Mouse (Mus musculus): ENCODE results near the gene Pcgf5. TPM values are rescaled to one million over a fixed set of nuclear protein-coding genes. Genes with fewer than 3 reads are reported as not detected.

Gene Pcgf5
- polyA plus RNA-seq, 1 experiment: 11.0 TPM

DNA sequence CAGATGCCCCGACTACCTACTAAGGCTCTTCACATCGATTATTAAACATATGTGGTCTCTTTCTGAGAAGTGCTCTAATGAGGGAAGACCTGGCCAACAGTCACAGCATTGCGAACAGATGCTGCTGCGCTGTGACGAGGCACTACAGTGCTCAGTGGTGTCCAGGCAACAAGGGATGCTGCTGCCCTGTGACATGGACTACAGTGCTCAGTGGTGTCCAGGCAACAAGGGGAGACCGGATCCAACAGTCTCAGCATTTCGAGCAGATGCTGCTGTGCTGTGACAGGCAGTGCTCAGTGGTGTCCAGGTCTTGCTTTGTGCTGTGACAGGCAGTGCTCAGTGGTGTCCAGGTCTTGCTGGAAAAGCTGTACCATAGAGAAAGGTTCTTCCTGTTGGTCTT, 29.6 kb downstream of the Pcgf5 start:
- Histone ChIP-seq H3K27me3 (ENCODE audit: control insufficient read depth, insufficient read depth, insufficient read length) (no peaks in the 10 kb centered on the region), H3K36me3 (ENCODE audit: control insufficient read depth, insufficient read depth) (no peaks in the 10 kb centered on the region), H3K79me3 (ENCODE audit: low read depth) (peaks cover 8% of the 10 kb centered on the region), H3K4me3 (ENCODE audit: insufficient read depth, poor library complexity, severe bottlenecking) (no peak overlapping the region), H3K79me2 (ENCODE audit: control insufficient read depth, insufficient read depth) (peaks cover 19% of the 10 kb centered on the region), H3ac (ENCODE audit: control insufficient read depth, insufficient read length, low read depth) (no peak overlapping the region)
- no peak for TF ChIP-seq USF1 (IDR thresholded peaks at IDR 0.05; ENCODE audit: low read depth)
- no peak for TF ChIP-seq CTCF (IDR thresholded peaks at IDR 0.05; ENCODE audit: control insufficient read depth, insufficient read depth, insufficient read length)
- TF ChIP-seq MAX (IDR thresholded peaks at IDR 0.05): no peak
- no peak for TF ChIP-seq FOSL1 (IDR thresholded peaks at IDR 0.05; ENCODE audit: insufficient read depth, low read length, poor library complexity, severe bottlenecking)
- no peak for TF ChIP-seq MYOG (IDR thresholded peaks at IDR 0.05; ENCODE audit: control insufficient read depth, extremely low read depth, insufficient read length)
- no peak for TF ChIP-seq MYOD1 (IDR thresholded peaks at IDR 0.05; ENCODE audit: control insufficient read depth, insufficient read length, low read depth)
- TF ChIP-seq CEBPB (IDR thresholded peaks at IDR 0.05; ENCODE audit: low read depth): no peak

DNA sequence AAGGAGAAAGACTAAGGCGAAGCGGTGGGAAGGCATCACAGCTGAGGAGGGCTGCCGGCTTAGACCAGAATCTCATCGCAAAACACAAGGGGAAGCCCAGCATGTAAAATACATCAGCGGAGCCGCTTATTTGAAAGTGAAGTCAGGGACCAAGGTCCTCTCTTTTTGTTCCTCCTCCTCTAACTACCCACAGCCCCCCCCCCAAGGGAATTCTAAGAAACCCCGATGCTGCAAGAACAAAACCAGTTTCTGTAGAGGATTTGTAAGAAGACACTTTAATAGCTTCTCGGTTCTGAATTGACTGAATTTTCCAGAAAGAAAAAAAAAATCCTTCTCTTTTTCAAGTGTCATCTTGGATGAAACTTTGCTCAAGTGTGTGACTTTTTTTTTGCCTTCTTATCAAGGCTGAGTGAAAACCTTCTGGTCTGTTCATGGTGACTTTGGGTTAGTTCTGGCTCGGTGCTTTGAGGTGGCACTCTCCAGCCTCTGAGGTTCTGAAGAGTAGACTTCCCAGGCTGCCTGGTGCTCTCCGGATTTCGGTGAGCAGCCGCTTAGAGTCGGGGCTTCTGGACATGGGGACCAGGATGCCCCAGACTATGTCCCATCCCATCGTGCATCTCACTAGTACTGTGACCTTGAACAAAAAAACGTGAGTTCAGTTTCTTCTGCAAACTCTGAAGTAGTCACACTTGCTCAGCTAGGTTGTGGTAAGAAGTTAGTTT, 30.6 kb downstream of the Pcgf5 start:
- H3K4me3 ChIP-seq (ENCODE audit: insufficient read depth, poor library complexity, severe bottlenecking): no peak overlapping the region
- no peaks in the 10 kb centered on the region for H3K27me3 ChIP-seq (ENCODE audit: control insufficient read depth, insufficient read depth, insufficient read length)
- no peaks in the 10 kb centered on the region for H3K36me3 ChIP-seq (ENCODE audit: control insufficient read depth, insufficient read depth)

DNA sequence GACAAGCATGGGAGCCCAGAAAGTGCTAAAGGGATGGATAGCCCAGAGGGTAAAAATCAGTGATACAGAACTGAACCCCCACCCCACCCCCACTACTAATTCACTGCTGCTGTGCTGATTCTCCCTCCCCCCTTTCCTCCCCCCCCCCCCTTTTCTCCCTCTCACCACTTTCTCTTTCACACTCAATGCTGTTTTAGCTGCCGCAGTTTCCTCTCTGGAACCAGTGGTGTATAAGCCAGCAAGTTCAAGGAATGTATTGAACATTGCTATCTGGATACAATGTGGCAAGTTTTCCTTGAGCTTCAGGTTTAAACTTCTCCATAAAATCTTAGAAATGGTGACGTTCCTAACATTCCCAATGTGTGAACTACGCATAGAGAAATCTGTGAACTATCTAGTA, 34.8 kb downstream of the Pcgf5 start:
- no peak for TF ChIP-seq FOSL1 (IDR thresholded peaks at IDR 0.05; ENCODE audit: insufficient read depth, low read length, poor library complexity, severe bottlenecking)
- no peak for TF ChIP-seq MAX (IDR thresholded peaks at IDR 0.05)
- no peak for TF ChIP-seq MYOD1 (IDR thresholded peaks at IDR 0.05; ENCODE audit: control insufficient read depth, insufficient read length, low read depth)
- TF ChIP-seq MYOG (IDR thresholded peaks at IDR 0.05; ENCODE audit: control insufficient read depth, extremely low read depth, insufficient read length): no peak
- TF ChIP-seq CTCF (IDR thresholded peaks at IDR 0.05; ENCODE audit: control insufficient read depth, insufficient read depth, insufficient read length): no peak
- TF ChIP-seq CEBPB (IDR thresholded peaks at IDR 0.05; ENCODE audit: low read depth): no peak
- no peak for TF ChIP-seq USF1 (IDR thresholded peaks at IDR 0.05; ENCODE audit: low read depth)
- Histone ChIP-seq H3ac (ENCODE audit: control insufficient read depth, insufficient read length, low read depth) (no peak overlapping the region), H3K27me3 (ENCODE audit: control insufficient read depth, insufficient read depth, insufficient read length) (no peaks in the 10 kb centered on the region), H3K79me3 (ENCODE audit: low read depth) (peaks cover 8% of the 10 kb centered on the region), H3K36me3 (ENCODE audit: control insufficient read depth, insufficient read depth) (no peaks in the 10 kb centered on the region), H3K4me3 (ENCODE audit: insufficient read depth, poor library complexity, severe bottlenecking) (no peak overlapping the region), H3K79me2 (ENCODE audit: control insufficient read depth, insufficient read depth) (peaks cover 15% of the 10 kb centered on the region)

More for the DNA sequence above, 30.6 kb downstream of the Pcgf5 start:
- Histone ChIP-seq H3K79me2 (ENCODE audit: control insufficient read depth, insufficient read depth) (peaks cover 16% of the 10 kb centered on the region), H3K79me3 (ENCODE audit: low read depth) (peaks cover 8% of the 10 kb centered on the region), H3ac (ENCODE audit: control insufficient read depth, insufficient read length, low read depth) (no peak overlapping the region)
- TF ChIP-seq MAX (IDR thresholded peaks at IDR 0.05): no peak
- no peak for TF ChIP-seq USF1 (IDR thresholded peaks at IDR 0.05; ENCODE audit: low read depth)
- TF ChIP-seq MYOD1 (IDR thresholded peaks at IDR 0.05; ENCODE audit: control insufficient read depth, insufficient read length, low read depth): no peak
- no peak for TF ChIP-seq CTCF (IDR thresholded peaks at IDR 0.05; ENCODE audit: control insufficient read depth, insufficient read depth, insufficient read length)
- no peak for TF ChIP-seq MYOG (IDR thresholded peaks at IDR 0.05; ENCODE audit: control insufficient read depth, extremely low read depth, insufficient read length)
- no peak for TF ChIP-seq FOSL1 (IDR thresholded peaks at IDR 0.05; ENCODE audit: insufficient read depth, low read length, poor library complexity, severe bottlenecking)
- no peak for TF ChIP-seq CEBPB (IDR thresholded peaks at IDR 0.05; ENCODE audit: low read depth)

DNA sequence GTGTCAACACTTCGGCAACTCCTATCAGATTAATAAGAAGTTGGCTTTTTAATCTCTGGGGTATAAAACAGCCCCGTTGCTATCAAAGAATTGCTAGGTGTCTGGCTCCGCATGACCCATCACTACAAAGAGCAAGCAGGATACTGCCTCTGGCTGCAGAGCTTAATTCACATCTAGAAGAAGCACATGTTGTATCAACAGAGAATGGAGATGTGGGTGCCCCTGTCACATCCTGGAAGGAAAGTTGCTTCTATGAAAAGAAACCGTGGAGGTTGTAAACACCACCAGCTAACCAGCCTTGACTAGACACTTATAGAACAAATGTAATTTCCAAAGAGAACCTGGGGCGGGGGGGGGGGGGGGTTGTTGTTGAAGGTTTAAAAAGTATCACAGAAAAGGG, 35.9 kb downstream of the Pcgf5 start:
- H3K79me2 ChIP-seq (ENCODE audit: control insufficient read depth, insufficient read depth): peaks cover 11% of the 10 kb centered on the region
- TF ChIP-seq MAX (IDR thresholded peaks at IDR 0.05) (no peak), FOSL1 (IDR thresholded peaks at IDR 0.05; ENCODE audit: insufficient read depth, low read length, poor library complexity, severe bottlenecking) (no peak)
- no peaks in the 10 kb centered on the region for H3K36me3 ChIP-seq (ENCODE audit: control insufficient read depth, insufficient read depth)
- no peak overlapping the region for H3ac ChIP-seq (ENCODE audit: control insufficient read depth, insufficient read length, low read depth)
- no peaks in the 10 kb centered on the region for H3K27me3 ChIP-seq (ENCODE audit: control insufficient read depth, insufficient read depth, insufficient read length)
- peaks cover 7% of the 10 kb centered on the region for H3K79me3 ChIP-seq (ENCODE audit: low read depth)
- no peak overlapping the region for H3K4me3 ChIP-seq (ENCODE audit: insufficient read depth, poor library complexity, severe bottlenecking)

DNA sequence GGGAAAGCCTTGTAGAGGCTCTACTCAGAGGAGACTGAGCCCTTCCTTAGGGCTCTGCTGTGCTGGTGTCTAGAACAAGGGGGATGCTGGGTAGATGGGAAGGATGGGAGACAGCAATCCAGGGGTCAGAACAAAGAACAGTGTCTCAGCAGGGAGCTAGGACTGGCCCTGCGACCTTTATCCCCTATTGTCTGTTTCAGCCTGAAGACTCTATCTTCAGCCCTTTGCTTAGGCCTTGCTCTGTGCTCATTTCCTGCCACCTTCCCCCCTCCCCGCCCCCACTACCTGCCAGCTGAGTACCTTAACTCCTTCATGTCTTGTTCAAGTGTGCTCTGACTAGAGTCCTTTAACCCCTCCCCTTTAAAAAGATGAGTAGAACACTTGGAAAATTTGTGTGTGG, 36.3 kb downstream of the Pcgf5 start:
- peaks cover 8% of the 10 kb centered on the region for H3K79me2 ChIP-seq (ENCODE audit: control insufficient read depth, insufficient read depth)
- H3K27me3 ChIP-seq (ENCODE audit: control insufficient read depth, insufficient read depth, insufficient read length): no peaks in the 10 kb centered on the region
- TF ChIP-seq CTCF (IDR thresholded peaks at IDR 0.05; ENCODE audit: control insufficient read depth, insufficient read depth, insufficient read length) (no peak), MYOG (IDR thresholded peaks at IDR 0.05; ENCODE audit: control insufficient read depth, extremely low read depth, insufficient read length) (no peak), USF1 (IDR thresholded peaks at IDR 0.05; ENCODE audit: low read depth) (no peak), CEBPB (IDR thresholded peaks at IDR 0.05; ENCODE audit: low read depth) (no peak), MYOD1 (IDR thresholded peaks at IDR 0.05; ENCODE audit: control insufficient read depth, insufficient read length, low read depth) (no peak), FOSL1 (IDR thresholded peaks at IDR 0.05; ENCODE audit: insufficient read depth, low read length, poor library complexity, severe bottlenecking) (no peak), MAX (IDR thresholded peaks at IDR 0.05) (no peak)

DNA sequence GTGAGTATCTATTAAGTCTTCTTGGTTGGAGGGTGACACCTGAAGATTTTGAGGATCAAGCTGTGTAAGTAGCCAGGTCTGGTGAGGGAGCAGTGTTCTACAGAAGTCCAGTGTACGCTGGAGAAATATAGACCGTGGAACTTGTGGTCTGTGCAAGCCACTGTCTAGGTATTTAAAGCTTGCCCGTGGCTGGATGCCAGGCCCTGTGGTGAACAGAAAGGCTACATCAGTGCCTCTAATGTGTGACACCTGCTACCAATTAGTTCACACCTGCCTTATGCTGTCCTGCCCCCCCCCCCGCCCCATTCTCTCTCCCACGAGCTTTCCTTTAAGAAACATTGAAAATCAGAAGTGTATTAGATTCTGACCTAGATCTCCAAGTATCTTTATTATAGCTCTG, 40.4 kb downstream of the Pcgf5 start:
- no peak for TF ChIP-seq CTCF (IDR thresholded peaks at IDR 0.05; ENCODE audit: control insufficient read depth, insufficient read depth, insufficient read length)
- TF ChIP-seq MYOD1 (IDR thresholded peaks at IDR 0.05; ENCODE audit: control insufficient read depth, insufficient read length, low read depth): no peak
- TF ChIP-seq USF1 (IDR thresholded peaks at IDR 0.05; ENCODE audit: low read depth): no peak
- no peaks in the 10 kb centered on the region for H3K36me3 ChIP-seq (ENCODE audit: control insufficient read depth, insufficient read depth)
- H3ac ChIP-seq (ENCODE audit: control insufficient read depth, insufficient read length, low read depth): no peak overlapping the region
- peaks cover 4% of the 10 kb centered on the region for H3K79me3 ChIP-seq (ENCODE audit: low read depth)
- no peaks in the 10 kb centered on the region for H3K27me3 ChIP-seq (ENCODE audit: control insufficient read depth, insufficient read depth, insufficient read length)
- no peak overlapping the region for H3K4me3 ChIP-seq (ENCODE audit: insufficient read depth, poor library complexity, severe bottlenecking)
- H3K79me2 ChIP-seq (ENCODE audit: control insufficient read depth, insufficient read depth): peaks cover 27% of the 10 kb centered on the region

More for the DNA sequence above, 36.3 kb downstream of the Pcgf5 start:
- no peaks in the 10 kb centered on the region for H3K36me3 ChIP-seq (ENCODE audit: control insufficient read depth, insufficient read depth)
- peaks cover 5% of the 10 kb centered on the region for H3K79me3 ChIP-seq (ENCODE audit: low read depth)
- H3ac ChIP-seq (ENCODE audit: control insufficient read depth, insufficient read length, low read depth): no peak overlapping the region
- H3K4me3 ChIP-seq (ENCODE audit: insufficient read depth, poor library complexity, severe bottlenecking): no peak overlapping the region

Measured in C2C12 (cell line).